Mouse (Mus musculus): ENCODE results near the gene Stx1b. TPM values are rescaled to one million over a fixed set of nuclear protein-coding genes. Genes with fewer than 3 reads are reported as not detected.

Stx1b gene
- polyA plus RNA-seq, 1 experiment, result 8.4 TPM

DNA sequence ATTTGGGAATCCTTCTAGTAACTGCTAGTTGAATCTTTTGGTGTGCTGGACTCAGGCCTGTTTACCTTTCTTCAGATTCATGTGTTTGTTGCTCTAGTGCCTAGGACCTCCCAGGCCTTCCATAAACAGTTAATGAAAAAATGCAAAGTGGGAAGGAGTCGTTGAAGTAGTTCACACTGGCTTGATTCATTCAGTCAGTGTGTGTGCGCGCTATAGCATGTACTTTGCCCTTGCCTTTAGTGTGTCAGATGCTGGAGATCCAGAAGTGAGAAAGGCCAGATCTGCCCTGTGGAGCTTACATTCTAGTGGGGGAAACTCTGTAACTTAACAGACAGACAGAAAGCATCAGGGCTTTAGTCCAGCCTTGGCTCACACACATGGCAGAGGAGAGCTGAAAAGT, 63.9 kb downstream of the Stx1b start:
- no peaks in the 10 kb centered on the region for H3K4me1 ChIP-seq (ENCODE audit: control insufficient read depth, insufficient read depth, insufficient read length, low read length)
- H3K4me3 ChIP-seq (ENCODE audit: insufficient read depth, low read depth, low read length), result no peak overlapping the region
- no peak overlapping the region for H3K27ac ChIP-seq (replicated peaks; ENCODE audit: low read depth, low read length)

DNA sequence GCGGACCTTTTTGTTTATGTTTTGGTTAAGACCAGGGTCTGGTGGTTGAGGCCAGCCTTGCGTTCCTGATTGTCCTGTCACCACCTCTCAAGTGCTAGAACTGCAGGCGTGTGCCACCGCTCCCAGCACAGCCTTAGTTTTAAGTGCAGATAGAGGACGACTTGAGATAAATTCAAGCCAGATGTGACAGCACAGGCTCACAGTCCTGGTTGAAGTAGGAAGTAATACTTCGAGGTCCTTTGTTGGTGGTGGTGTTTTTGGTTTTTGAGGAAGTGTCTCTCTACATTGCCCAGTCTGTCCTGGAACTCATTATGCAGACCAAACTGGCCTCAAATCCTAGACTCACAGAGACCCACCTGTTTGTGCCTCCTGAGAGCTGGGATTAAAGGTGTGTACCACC, 64.6 kb downstream of the Stx1b start:
- no peak overlapping the region for H3K4me3 ChIP-seq (ENCODE audit: insufficient read depth, low read depth, low read length)
- H3K27ac ChIP-seq (replicated peaks; ENCODE audit: low read depth, low read length), result no peak overlapping the region
- no peaks in the 10 kb centered on the region for H3K4me1 ChIP-seq (ENCODE audit: control insufficient read depth, insufficient read depth, insufficient read length, low read length)

Other genes starting within 250 kb of the Stx1b start
- 4.5 and 6.0 TPM in 2 replicates for gene Ccdc189, start 236.0 kb downstream of the Stx1b start, polyA plus RNA-seq (2012; ENCODE audit: insufficient read depth, insufficient read length, missing spikeins)
- gene Rnf40, start 235.8 kb downstream of the Stx1b start, polyA plus RNA-seq (2012; ENCODE audit: insufficient read depth, insufficient read length, missing spikeins), result 14.7 and 19.4 TPM in 2 replicates
- 6.6 and 7.5 TPM in 2 replicates for gene Zfp629, start 208.8 kb downstream of the Stx1b start, polyA plus RNA-seq (2012; ENCODE audit: insufficient read depth, insufficient read length, missing spikeins)
- 15.7 and 17.4 TPM in 2 replicates for gene Bcl7c, start 115.6 kb downstream of the Stx1b start, polyA plus RNA-seq (2012; ENCODE audit: insufficient read depth, insufficient read length, missing spikeins)
- 7.3 and 10.5 TPM in 2 replicates for gene Ctf1, start 111.8 kb downstream of the Stx1b start, polyA plus RNA-seq (2012; ENCODE audit: insufficient read depth, insufficient read length, missing spikeins)
- gene Ctf2, start 92.4 kb downstream of the Stx1b start, polyA plus RNA-seq (2012; ENCODE audit: insufficient read depth, insufficient read length, missing spikeins), result not detected in 2 replicates
- 2.7 and 3.2 TPM in 2 replicates for gene Fbxl19, start 80.0 kb downstream of the Stx1b start, polyA plus RNA-seq (2012; ENCODE audit: insufficient read depth, insufficient read length, missing spikeins)
- gene Orai3, start 54.7 kb downstream of the Stx1b start, polyA plus RNA-seq (2012; ENCODE audit: insufficient read depth, insufficient read length, missing spikeins), result 16.8 and 23.1 TPM in 2 replicates
- 11.7 and 13.6 TPM in 2 replicates for gene Setd1a, start 47.9 kb downstream of the Stx1b start, polyA plus RNA-seq (2012; ENCODE audit: insufficient read depth, insufficient read length, missing spikeins)
- 0.54 TPM in 1 of 2 replicates, not detected in the other for gene Gm49388, start 38.9 kb downstream of the Stx1b start, polyA plus RNA-seq (2012; ENCODE audit: insufficient read depth, insufficient read length, missing spikeins)
- gene Hsd3b7, start 23.9 kb downstream of the Stx1b start, polyA plus RNA-seq (2012; ENCODE audit: insufficient read depth, insufficient read length, missing spikeins), result 39.6 and 47.1 TPM in 2 replicates
- 89.1 and 91.8 TPM in 2 replicates for gene Stx4a, start 255 bp downstream of the Stx1b start, polyA plus RNA-seq (2012; ENCODE audit: insufficient read depth, insufficient read length, missing spikeins)
- 6.3 and 6.8 TPM in 2 replicates for gene Zfp646, start 51.7 kb upstream of the Stx1b start, polyA plus RNA-seq (2012; ENCODE audit: insufficient read depth, insufficient read length, missing spikeins)
- gene Zfp668, start 52.3 kb upstream of the Stx1b start, polyA plus RNA-seq (2012; ENCODE audit: insufficient read depth, insufficient read length, missing spikeins), result 1.4 TPM in 2 replicates
- gene Prss53, start 66.4 kb upstream of the Stx1b start, polyA plus RNA-seq (2012; ENCODE audit: insufficient read depth, insufficient read length, missing spikeins), result 0.67 and 1.1 TPM in 2 replicates
- gene Gm21974, start 70.9 kb upstream of the Stx1b start, polyA plus RNA-seq (2012; ENCODE audit: insufficient read depth, insufficient read length, missing spikeins), result not detected in 2 replicates
- 72.3 and 86.0 TPM in 2 replicates for gene Vkorc1, start 71.1 kb upstream of the Stx1b start, polyA plus RNA-seq (2012; ENCODE audit: insufficient read depth, insufficient read length, missing spikeins)
- gene Bckdk, start 79.5 kb upstream of the Stx1b start, polyA plus RNA-seq (2012; ENCODE audit: insufficient read depth, insufficient read length, missing spikeins), result 202 and 239 TPM in 2 replicates
- 17.9 and 21.4 TPM in 2 replicates for gene Kat8, start 88.0 kb upstream of the Stx1b start, polyA plus RNA-seq (2012; ENCODE audit: insufficient read depth, insufficient read length, missing spikeins)
- 0.79 TPM in 1 of 2 replicates, not detected in the other for gene Prss8, start 105.6 kb upstream of the Stx1b start, polyA plus RNA-seq (2012; ENCODE audit: insufficient read depth, insufficient read length, missing spikeins)
- gene Prss36, start 122.2 kb upstream of the Stx1b start, polyA plus RNA-seq (2012; ENCODE audit: insufficient read depth, insufficient read length, missing spikeins), result 20.2 and 23.7 TPM in 2 replicates
- gene Fus, start 142.9 kb upstream of the Stx1b start, polyA plus RNA-seq (2012; ENCODE audit: insufficient read depth, insufficient read length, missing spikeins), result 250 and 260 TPM in 2 replicates
- gene Pycard, start 169.3 kb upstream of the Stx1b start, polyA plus RNA-seq (2012; ENCODE audit: insufficient read depth, insufficient read length, missing spikeins), result 0.79 and 3.6 TPM in 2 replicates
- 0.48 and 2.6 TPM in 2 replicates for gene Trim72, start 179.4 kb upstream of the Stx1b start, polyA plus RNA-seq (2012; ENCODE audit: insufficient read depth, insufficient read length, missing spikeins)
- gene Itgam, start 238.1 kb upstream of the Stx1b start, polyA plus RNA-seq (2012; ENCODE audit: insufficient read depth, insufficient read length, missing spikeins), result 4.6 and 6.0 TPM in 2 replicates
- not detected in 2 replicates for gene Gm49368, start 238.1 kb upstream of the Stx1b start, polyA plus RNA-seq (2012; ENCODE audit: insufficient read depth, insufficient read length, missing spikeins)

Data from brown adipose tissue, adult 24 weeks (tissue).